Mouse (Mus musculus): ENCODE data around the gene Fam49a. TPM values are rescaled to one million over a fixed set of nuclear protein-coding genes. Genes with fewer than 3 reads are reported as not detected.

The Fam49a gene
- polyA plus RNA-seq, 1 experiment from 2014 or later, result 4.8 TPM

- no peak overlapping the region for H3K27ac ChIP-seq (ENCODE audit: low read depth, low read length)
- H3K4me3 ChIP-seq (ENCODE audit: low read depth, low read length), result no peak overlapping the region
- H3K9ac ChIP-seq (ENCODE audit: low read depth, low read length), result no peak overlapping the region
- DNase-seq (ENCODE audit: low spot score) (no peak), ATAC-seq (replicated peaks; ENCODE audit: low FRiP score) (no peak)
- no peaks in the 10 kb centered on the region for H3K4me1 ChIP-seq (replicated peaks; ENCODE audit: control insufficient read depth, insufficient read depth, low read length)
- H3K4me2 ChIP-seq, result no peak overlapping the region
- WGBS, result 87% methylated on average over 5 of the region's 5 CpGs
- no peaks in the 10 kb centered on the region for H3K27me3 ChIP-seq (replicated peaks; ENCODE audit: control insufficient read depth, insufficient read depth, low read length)
- H3K36me3 ChIP-seq (ENCODE audit: control insufficient read depth, insufficient read depth, low read length), result no peaks in the 10 kb centered on the region
- H3K9me3 ChIP-seq (ENCODE audit: control insufficient read depth, low read length), result no peaks in the 10 kb centered on the region
These were observed 32.6 kb downstream of the Fam49a start for GRCm38 (mm10) chr12:12294380-12295171.

GRCm38 (mm10) chr12:12298451-12298850, 36.5 kb downstream of the Fam49a start:
- no peaks in the 10 kb centered on the region for H3K27me3 ChIP-seq (replicated peaks; ENCODE audit: control insufficient read depth, insufficient read depth, low read length)
- H3K9me3 ChIP-seq (ENCODE audit: control insufficient read depth, low read length), result no peaks in the 10 kb centered on the region
- DNase-seq (ENCODE audit: low spot score) (no peak), ATAC-seq (replicated peaks; ENCODE audit: low FRiP score) (no peak)
- WGBS, result 80% methylated on average over 7 of the region's 7 CpGs
- no peaks in the 10 kb centered on the region for H3K36me3 ChIP-seq (ENCODE audit: control insufficient read depth, insufficient read depth, low read length)
- no peak overlapping the region for H3K9ac ChIP-seq (ENCODE audit: low read depth, low read length)
- no peak overlapping the region for H3K4me3 ChIP-seq (ENCODE audit: low read depth, low read length)
- H3K4me1 ChIP-seq (replicated peaks; ENCODE audit: control insufficient read depth, insufficient read depth, low read length), result no peaks in the 10 kb centered on the region
- H3K4me2 ChIP-seq, result no peak overlapping the region
- no peak overlapping the region for H3K27ac ChIP-seq (ENCODE audit: low read depth, low read length)

- Histone ChIP-seq H3K36me3 (ENCODE audit: control insufficient read depth, insufficient read depth, low read length) (no peaks in the 10 kb centered on the region), H3K27me3 (replicated peaks; ENCODE audit: control insufficient read depth, insufficient read depth, low read length) (no peaks in the 10 kb centered on the region), H3K4me1 (replicated peaks; ENCODE audit: control insufficient read depth, insufficient read depth, low read length) (no peaks in the 10 kb centered on the region), H3K4me2 (no peak overlapping the region), H3K9ac (ENCODE audit: low read depth, low read length) (no peak overlapping the region), H3K27ac (ENCODE audit: low read depth, low read length) (no peak overlapping the region), H3K4me3 (ENCODE audit: low read depth, low read length) (no peak overlapping the region), H3K9me3 (ENCODE audit: control insufficient read depth, low read length) (no peaks in the 10 kb centered on the region)
- WGBS, result 77% methylated on average over 2 of the region's 2 CpGs
- ATAC-seq (replicated peaks; ENCODE audit: low FRiP score) (no peak; the same call in 1 of the 2 replicates), DNase-seq (ENCODE audit: low spot score) (no peak)
These were observed 37.4 kb downstream of the Fam49a start for GRCm38 (mm10) chr12:12299303-12299702.

GRCm38 (mm10) chr12:12301149-12301548, 39.2 kb downstream of the Fam49a start:
- Histone ChIP-seq H3K36me3 (ENCODE audit: control insufficient read depth, insufficient read depth, low read length) (no peaks in the 10 kb centered on the region), H3K9ac (ENCODE audit: low read depth, low read length) (no peak overlapping the region), H3K9me3 (ENCODE audit: control insufficient read depth, low read length) (no peaks in the 10 kb centered on the region), H3K4me1 (replicated peaks; ENCODE audit: control insufficient read depth, insufficient read depth, low read length) (no peaks in the 10 kb centered on the region), H3K27ac (ENCODE audit: low read depth, low read length) (no peak overlapping the region; the same call in 1 of the 2 replicates), H3K27me3 (replicated peaks; ENCODE audit: control insufficient read depth, insufficient read depth, low read length) (no peaks in the 10 kb centered on the region), H3K4me3 (ENCODE audit: low read depth, low read length) (no peak overlapping the region), H3K4me2 (no peak overlapping the region)
- ATAC-seq (replicated peaks; ENCODE audit: low FRiP score) (no peak), DNase-seq (ENCODE audit: low spot score) (no peak)
- whole genome bisulfite sequencing, result 52% methylated on average over 2 of the region's 2 CpGs

- no peak overlapping the region for H3K4me2 ChIP-seq
- ATAC-seq (replicated peaks; ENCODE audit: low FRiP score) (peak; percentile 76), DNase-seq (ENCODE audit: low spot score) (no peak)
- no peaks in the 10 kb centered on the region for H3K36me3 ChIP-seq (ENCODE audit: control insufficient read depth, insufficient read depth, low read length)
- H3K4me1 ChIP-seq (replicated peaks; ENCODE audit: control insufficient read depth, insufficient read depth, low read length), result no peaks in the 10 kb centered on the region
- H3K4me3 ChIP-seq (ENCODE audit: low read depth, low read length), result no peak overlapping the region
- H3K27me3 ChIP-seq (replicated peaks; ENCODE audit: control insufficient read depth, insufficient read depth, low read length), result no peaks in the 10 kb centered on the region
- no peak overlapping the region for H3K9ac ChIP-seq (ENCODE audit: low read depth, low read length)
- WGBS, result 18% methylated on average over 4 of the region's 4 CpGs
- no peak overlapping the region; the same call in 1 of the 2 replicates for H3K27ac ChIP-seq (ENCODE audit: low read depth, low read length)
- no peaks in the 10 kb centered on the region for H3K9me3 ChIP-seq (ENCODE audit: control insufficient read depth, low read length)
These were observed 39.9 kb downstream of the Fam49a start for GRCm38 (mm10) chr12:12301815-12302214.

- Histone ChIP-seq H3K36me3 (ENCODE audit: control insufficient read depth, insufficient read depth, low read length) (no peaks in the 10 kb centered on the region), H3K9ac (ENCODE audit: low read depth, low read length) (no peak overlapping the region), H3K4me3 (ENCODE audit: low read depth, low read length) (no peak overlapping the region), H3K4me1 (replicated peaks; ENCODE audit: control insufficient read depth, insufficient read depth, low read length) (no peaks in the 10 kb centered on the region), H3K27me3 (replicated peaks; ENCODE audit: control insufficient read depth, insufficient read depth, low read length) (no peaks in the 10 kb centered on the region), H3K9me3 (ENCODE audit: control insufficient read depth, low read length) (no peaks in the 10 kb centered on the region), H3K27ac (ENCODE audit: low read depth, low read length) (no peak overlapping the region), H3K4me2 (no peak overlapping the region)
- DNase-seq (ENCODE audit: low spot score), result no peak
- 82% methylated on average over 3 of the region's 3 CpGs for WGBS
- ATAC-seq (replicated peaks; ENCODE audit: low FRiP score), result no peak
These were observed 44.3 kb downstream of the Fam49a start for GRCm38 (mm10) chr12:12306214-12306613.

- DNase-seq (ENCODE audit: low spot score), result no peak
- ATAC-seq (replicated peaks; ENCODE audit: low FRiP score), result no peak
- H3K9me3 ChIP-seq (ENCODE audit: control insufficient read depth, low read length), result no peaks in the 10 kb centered on the region
- H3K4me3 ChIP-seq (ENCODE audit: low read depth, low read length), result no peak overlapping the region
- no peak overlapping the region for H3K4me2 ChIP-seq
- no peaks in the 10 kb centered on the region for H3K27me3 ChIP-seq (replicated peaks; ENCODE audit: control insufficient read depth, insufficient read depth, low read length)
- H3K36me3 ChIP-seq (ENCODE audit: control insufficient read depth, insufficient read depth, low read length), result no peaks in the 10 kb centered on the region
- no peak overlapping the region for H3K9ac ChIP-seq (ENCODE audit: low read depth, low read length)
- H3K4me1 ChIP-seq (replicated peaks; ENCODE audit: control insufficient read depth, insufficient read depth, low read length), result no peaks in the 10 kb centered on the region
- no peak overlapping the region for H3K27ac ChIP-seq (ENCODE audit: low read depth, low read length)
- 65% methylated on average over 6 of the region's 6 CpGs for whole genome bisulfite sequencing
These were observed 44.9 kb downstream of the Fam49a start for GRCm38 (mm10) chr12:12306814-12307213.

GRCm38 (mm10) chr12:12307245-12307644, 45.3 kb downstream of the Fam49a start:
- DNase-seq (ENCODE audit: low spot score), result no peak
- Histone ChIP-seq H3K4me1 (replicated peaks; ENCODE audit: control insufficient read depth, insufficient read depth, low read length) (no peaks in the 10 kb centered on the region), H3K36me3 (ENCODE audit: control insufficient read depth, insufficient read depth, low read length) (no peaks in the 10 kb centered on the region), H3K4me3 (ENCODE audit: low read depth, low read length) (no peak overlapping the region), H3K9me3 (ENCODE audit: control insufficient read depth, low read length) (no peaks in the 10 kb centered on the region), H3K4me2 (no peak overlapping the region), H3K27ac (ENCODE audit: low read depth, low read length) (no peak overlapping the region), H3K9ac (ENCODE audit: low read depth, low read length) (no peak overlapping the region), H3K27me3 (replicated peaks; ENCODE audit: control insufficient read depth, insufficient read depth, low read length) (no peaks in the 10 kb centered on the region)
- no peak for ATAC-seq (replicated peaks; ENCODE audit: low FRiP score)
- WGBS, result 82% methylated on average over 8 of the region's 8 CpGs

GRCm38 (mm10) chr12:12313437-12313836, 51.5 kb downstream of the Fam49a start:
- no peak overlapping the region for H3K9ac ChIP-seq (ENCODE audit: low read depth, low read length)
- H3K27me3 ChIP-seq (replicated peaks; ENCODE audit: control insufficient read depth, insufficient read depth, low read length), result no peaks in the 10 kb centered on the region
- H3K9me3 ChIP-seq (ENCODE audit: control insufficient read depth, low read length), result no peaks in the 10 kb centered on the region
- H3K4me1 ChIP-seq (replicated peaks; ENCODE audit: control insufficient read depth, insufficient read depth, low read length), result no peaks in the 10 kb centered on the region
- H3K4me2 ChIP-seq, result no peak overlapping the region
- no peak for DNase-seq (ENCODE audit: low spot score)
- no peak overlapping the region for H3K27ac ChIP-seq (ENCODE audit: low read depth, low read length)
- no peak overlapping the region for H3K4me3 ChIP-seq (ENCODE audit: low read depth, low read length)
- no peaks in the 10 kb centered on the region for H3K36me3 ChIP-seq (ENCODE audit: control insufficient read depth, insufficient read depth, low read length)
- ATAC-seq (replicated peaks; ENCODE audit: low FRiP score), result no peak
